Mouse (Mus musculus): ENCODE measurements around the gene Clcn1.

The Clcn1 gene

GRCm38 (mm10) chr6:42309816-42310378 is 23.4 kb downstream of the Clcn1 start:
- in situ Hi-C loops (cut with MboI) = no loop called here

GRCm38 (mm10) chr6:42310427-42311053 is 24.1 kb downstream of the Clcn1 start:
- in situ Hi-C loops (cut with MboI) = no loop called here

- in situ Hi-C loops (cut with MboI) = no loop called here
Observed at GRCm38 (mm10) chr6:42318293-42318692, 31.8 kb downstream of the Clcn1 start.

GRCm38 (mm10) chr6:42323371-42324066 is 37.0 kb downstream of the Clcn1 start:
- in situ Hi-C loops (cut with MboI) = no loop called here

GRCm38 (mm10) chr6:42324067-42324481 is 37.6 kb downstream of the Clcn1 start:
- in situ Hi-C loops (cut with MboI) = no loop called here

GRCm38 (mm10) chr6:42324482-42325267 is 38.2 kb downstream of the Clcn1 start, which contains the start of gene Fam131b:
TSS of gene Fam131b (minus strand) at chr6:42324643.
- in situ Hi-C loops (cut with MboI) = no loop called here

- in situ Hi-C loops (cut with MboI) = no loop called here
Observed at GRCm38 (mm10) chr6:42325268-42325609, 38.8 kb downstream of the Clcn1 start.

- in situ Hi-C loops (cut with MboI) = no loop called here
Observed at GRCm38 (mm10) chr6:42326509-42326908, 40.0 kb downstream of the Clcn1 start.

- in situ Hi-C loops (cut with MboI) = no loop called here
Observed at GRCm38 (mm10) chr6:42328757-42329156, 42.3 kb downstream of the Clcn1 start.

GRCm38 (mm10) chr6:42330216-42330615 is 43.7 kb downstream of the Clcn1 start:
- in situ Hi-C loops (cut with MboI) = no loop called here

GRCm38 (mm10) chr6:42330946-42331345 is 44.5 kb downstream of the Clcn1 start:
- in situ Hi-C loops (cut with MboI) = no loop called here

GRCm38 (mm10) chr6:42339189-42339588 is 52.7 kb downstream of the Clcn1 start:
- in situ Hi-C loops (cut with MboI) = no loop called here

- in situ Hi-C loops (cut with MboI) = no loop called here
Observed at GRCm38 (mm10) chr6:42339981-42340380, 53.5 kb downstream of the Clcn1 start.

GRCm38 (mm10) chr6:42342171-42342570 is 55.7 kb downstream of the Clcn1 start:
- in situ Hi-C loops (cut with MboI) = no loop called here

- in situ Hi-C loops (cut with MboI) = no loop called here
Observed at GRCm38 (mm10) chr6:42343361-42344120, 57.1 kb downstream of the Clcn1 start.

GRCm38 (mm10) chr6:42344255-42344654 is 57.8 kb downstream of the Clcn1 start:
- in situ Hi-C loops (cut with MboI) = no loop called here

GRCm38 (mm10) chr6:42348281-42349005 is 62.0 kb downstream of the Clcn1 start:
- in situ Hi-C loops (cut with MboI) = no loop called here

GRCm38 (mm10) chr6:42349006-42349425 is 62.5 kb downstream of the Clcn1 start:
- in situ Hi-C loops (cut with MboI) = no loop called here

- in situ Hi-C loops (cut with MboI) = no loop called here
Observed at GRCm38 (mm10) chr6:42349426-42350020, 63.0 kb downstream of the Clcn1 start, which contains the start of gene Zyx. TSS of gene Zyx (plus strand) at chr6:42349630.
